Mouse (Mus musculus): ENCODE data around the gene 1700029P11Rik. TPM values are rescaled to one million over a fixed set of nuclear protein-coding genes. Genes with fewer than 3 reads are reported as not detected.

The 1700029P11Rik gene
- not detected in 2 replicates for polyA plus RNA-seq (2012; rRNA removed)

DNA sequence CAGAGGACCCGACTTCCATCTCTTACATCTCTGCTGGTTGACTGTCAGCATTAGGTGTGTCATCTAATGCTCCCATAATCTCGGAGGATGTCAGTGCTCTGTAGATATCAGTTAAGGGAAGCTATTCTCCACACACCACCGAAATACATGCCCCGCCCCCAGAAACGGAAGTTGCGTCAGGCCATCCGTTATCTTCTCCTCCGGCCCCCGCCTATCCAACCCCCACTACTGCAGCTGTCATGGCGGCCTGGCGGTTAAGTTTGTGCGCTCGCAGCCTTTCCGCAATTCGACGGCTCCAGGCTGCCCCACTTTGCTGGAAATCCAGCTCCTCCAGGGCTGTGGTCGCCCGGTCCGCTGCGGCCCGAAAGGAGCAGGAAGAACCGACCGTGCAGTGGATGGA, at the start of gene 1700029P11Rik:
Gene 1700029P11Rik, plus strand, starts transcription at position 220 of the 400 bp plus-strand sequence.
- DNase-seq (ENCODE audit: low read depth, low spot score) = no peak
- WGBS = 95% methylated on average over 23 of the region's 23 CpGs

DNA sequence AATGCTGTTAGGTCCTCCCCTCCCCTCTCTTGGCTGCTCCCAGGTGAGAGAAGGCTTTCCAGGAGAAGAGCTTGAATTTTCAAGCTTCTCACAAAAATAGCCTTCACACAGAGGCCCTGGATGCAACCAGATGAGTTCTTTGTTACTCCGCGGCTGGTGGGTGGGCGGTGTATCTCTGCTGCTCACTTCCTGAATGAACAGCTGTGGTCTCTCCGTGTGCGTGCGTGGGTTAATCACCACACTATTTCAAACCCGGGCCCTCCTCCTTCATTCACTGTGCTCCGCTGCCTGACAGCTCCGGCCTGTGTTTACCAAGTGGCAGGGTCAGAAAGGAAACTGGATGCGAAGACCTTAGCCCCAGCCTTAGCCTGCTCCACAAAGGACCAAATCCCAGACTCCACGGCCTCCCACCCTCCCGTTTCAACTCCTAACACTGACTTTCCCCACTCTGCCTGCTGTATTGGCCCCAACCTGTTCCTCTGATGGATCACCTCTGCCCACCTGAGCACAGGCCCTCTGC, 47.3 kb upstream of the 1700029P11Rik start:
- no peak for DNase-seq (ENCODE audit: low read depth, low spot score)
- 40% methylated on average over 12 of the region's 12 CpGs for WGBS

DNA sequence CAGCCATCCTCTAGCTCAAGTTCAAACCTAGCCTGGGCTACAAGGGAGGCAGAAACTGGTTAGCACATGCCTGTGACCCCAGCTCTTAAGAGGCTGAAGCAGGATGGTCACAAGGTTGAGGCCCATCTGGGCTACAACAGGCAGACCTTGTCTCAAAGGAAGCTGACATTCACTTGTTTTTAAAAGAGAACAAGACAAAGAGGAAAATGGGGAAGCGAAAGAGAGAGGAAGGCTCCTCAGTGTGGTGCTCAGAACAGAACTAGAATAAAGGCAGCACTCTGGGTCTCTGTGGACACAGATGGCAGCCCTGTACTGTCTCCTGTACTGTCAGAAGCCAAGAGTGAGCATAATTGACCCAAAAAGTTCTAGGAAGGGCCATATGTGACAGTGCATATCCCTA, 46.4 kb upstream of the 1700029P11Rik start:
- WGBS = 82% methylated on average over 1 of the region's 1 CpGs
- DNase-seq (ENCODE audit: low read depth, low spot score) = no peak

DNA sequence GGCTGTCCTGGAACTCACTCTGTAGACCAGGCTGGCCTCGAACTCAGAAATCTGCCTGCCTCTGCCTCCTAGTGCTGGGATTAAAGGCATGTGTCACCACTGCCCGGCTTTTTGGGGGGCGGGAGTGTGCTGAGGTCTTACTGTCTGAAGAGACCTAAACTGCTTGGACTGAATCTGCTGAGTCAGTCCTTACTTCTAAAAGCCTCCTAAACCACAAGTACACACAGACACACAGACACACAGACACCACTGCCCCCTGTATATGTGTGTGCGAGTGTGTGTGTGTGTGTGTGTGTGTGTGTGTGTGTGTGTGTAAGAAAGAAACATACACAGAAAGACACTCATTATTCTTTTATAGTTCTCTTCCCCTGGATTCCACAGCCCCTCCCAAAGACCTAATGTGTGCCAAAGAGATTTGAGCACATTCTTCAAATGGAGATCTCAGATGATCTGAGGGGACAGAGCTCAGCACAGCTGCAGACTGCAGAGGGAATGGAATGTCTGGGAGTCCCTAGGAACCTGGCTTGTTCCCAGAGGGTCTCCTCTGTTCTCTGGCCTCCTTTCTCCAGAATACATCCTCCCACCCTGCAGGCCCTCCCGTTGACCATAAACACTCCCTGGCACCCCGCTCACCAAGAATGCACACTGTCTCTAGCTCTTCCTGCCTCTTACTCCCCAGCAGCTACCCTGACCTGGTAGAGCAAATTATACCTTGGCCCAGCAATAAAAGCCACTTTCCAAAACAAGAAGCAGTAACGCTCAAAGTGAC, 44.3 kb upstream of the 1700029P11Rik start:
- no peak for DNase-seq (ENCODE audit: low read depth, low spot score)
- WGBS = 55% methylated on average over 7 of the region's 7 CpGs

DNA sequence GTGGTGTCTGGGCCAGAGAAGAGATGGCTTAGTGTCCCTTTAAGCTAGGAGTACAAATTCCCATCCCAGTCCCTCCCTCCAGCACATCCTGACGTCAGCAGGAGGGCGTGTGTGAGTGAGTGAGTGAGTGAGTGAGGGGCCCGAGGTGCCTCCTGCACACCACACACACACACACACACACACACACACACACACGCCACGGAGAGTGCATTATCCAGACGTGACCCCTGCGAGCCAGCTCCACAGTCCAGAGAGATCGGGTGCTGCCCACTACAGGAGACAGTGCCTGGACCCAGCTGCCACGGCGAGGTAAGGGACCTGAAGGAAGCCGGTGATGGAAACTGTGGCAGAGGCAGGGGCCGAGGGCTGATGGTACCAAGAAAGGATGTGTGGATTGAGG, 43.7 kb upstream of the 1700029P11Rik start, which contains the start of gene Csdc2:
Gene Csdc2, plus strand, starts transcription at position 81 of the 400 bp plus-strand sequence.
- DNase-seq (ENCODE audit: low read depth, low spot score) = no peak
- WGBS = 6% methylated on average over 12 of the region's 12 CpGs

DNA sequence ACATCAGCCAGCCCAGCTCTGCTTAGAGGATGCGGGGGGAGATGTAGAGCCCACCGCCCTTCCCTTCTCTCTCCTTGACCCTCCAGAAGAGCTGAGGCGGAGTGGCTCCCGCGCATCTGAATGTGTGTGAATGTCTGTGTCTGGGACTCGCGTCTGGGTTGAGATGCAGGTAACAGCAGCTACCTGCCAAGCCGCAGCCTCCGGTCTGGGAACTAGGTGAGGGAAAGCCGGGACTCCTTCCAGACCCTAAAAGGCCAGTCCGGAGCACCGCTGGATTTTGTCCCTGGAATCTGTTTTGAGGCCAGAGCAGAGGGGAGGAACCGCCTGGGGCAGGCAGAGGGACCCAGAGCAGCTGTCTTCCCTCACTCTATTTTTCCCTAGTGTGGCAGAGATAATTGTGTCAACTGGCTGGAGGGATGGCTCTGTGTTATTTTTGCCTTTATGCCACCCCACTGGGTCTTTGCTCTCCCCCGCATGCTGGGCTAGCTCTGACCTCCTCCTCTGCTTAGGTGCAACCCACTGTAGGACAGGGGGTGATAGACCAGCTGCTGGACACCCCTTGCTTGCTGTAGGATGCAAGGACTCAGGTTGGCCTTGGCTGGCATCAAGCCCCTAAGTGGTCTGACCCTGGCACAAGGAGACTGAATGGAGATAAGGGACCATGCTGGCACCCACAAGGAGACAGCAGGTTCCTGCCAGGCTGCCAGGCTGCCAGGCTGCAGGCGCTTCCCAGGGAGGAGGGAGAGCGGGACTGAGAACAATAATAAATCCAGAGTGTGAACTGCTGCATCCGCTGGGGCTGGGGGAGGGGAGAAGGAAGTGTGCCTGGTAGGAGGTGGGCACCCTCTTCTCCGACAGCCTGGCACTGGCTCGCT, 43.0 kb upstream of the 1700029P11Rik start:
- 18% methylated on average over 19 of the region's 19 CpGs for WGBS
- DNase-seq (ENCODE audit: low read depth, low spot score) = no peak

DNA sequence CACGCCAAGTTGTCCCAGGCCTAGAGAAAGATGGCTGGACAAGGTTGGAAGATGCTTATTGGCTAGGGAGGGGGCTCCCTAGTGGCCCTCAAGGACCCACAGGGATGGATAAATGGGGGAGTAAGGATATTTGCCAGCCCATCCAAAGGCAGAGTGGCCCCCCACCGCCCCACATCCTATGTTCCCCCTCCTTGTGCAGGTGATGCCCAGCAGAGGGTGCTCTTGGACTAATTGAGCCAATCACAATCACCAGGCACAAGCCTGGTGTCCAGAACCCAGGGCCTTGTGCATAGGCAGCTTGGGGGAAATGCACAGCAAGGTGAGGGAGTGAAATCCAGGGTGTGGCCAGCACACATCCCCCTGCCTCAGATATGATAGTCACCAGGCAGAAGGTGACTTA, 42.1 kb upstream of the 1700029P11Rik start:
- 43% methylated on average over 2 of the region's 2 CpGs for WGBS
- no peak for DNase-seq (ENCODE audit: low read depth, low spot score)

DNA sequence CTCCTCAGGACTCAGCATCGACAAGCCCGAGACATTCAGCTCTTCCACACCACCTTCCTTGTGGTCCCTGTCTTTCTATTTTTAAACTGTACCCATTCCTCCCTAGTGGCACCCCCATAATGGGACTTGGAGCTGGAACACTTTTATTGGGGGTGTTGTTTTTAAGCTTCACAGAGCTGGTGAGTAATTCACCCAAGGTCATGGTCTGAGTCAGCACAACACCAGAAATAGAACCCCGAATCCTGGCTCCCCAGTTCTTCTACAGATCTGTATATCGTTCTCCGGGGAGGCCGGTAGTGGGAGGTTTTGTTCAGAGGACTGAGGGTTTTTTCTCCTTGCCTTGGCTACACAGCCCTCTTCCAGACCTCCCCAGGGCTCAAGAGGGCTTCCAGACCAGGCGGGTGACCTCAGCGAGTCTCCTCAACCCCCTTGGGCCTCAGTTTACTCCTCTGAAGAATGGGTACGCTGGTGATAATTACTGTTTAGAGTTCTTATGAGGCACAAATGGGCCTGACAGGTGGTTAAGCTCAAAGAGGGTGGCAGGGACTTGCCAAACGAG, 41.1 kb upstream of the 1700029P11Rik start:
- 76% methylated on average over 10 of the region's 10 CpGs for WGBS

DNA sequence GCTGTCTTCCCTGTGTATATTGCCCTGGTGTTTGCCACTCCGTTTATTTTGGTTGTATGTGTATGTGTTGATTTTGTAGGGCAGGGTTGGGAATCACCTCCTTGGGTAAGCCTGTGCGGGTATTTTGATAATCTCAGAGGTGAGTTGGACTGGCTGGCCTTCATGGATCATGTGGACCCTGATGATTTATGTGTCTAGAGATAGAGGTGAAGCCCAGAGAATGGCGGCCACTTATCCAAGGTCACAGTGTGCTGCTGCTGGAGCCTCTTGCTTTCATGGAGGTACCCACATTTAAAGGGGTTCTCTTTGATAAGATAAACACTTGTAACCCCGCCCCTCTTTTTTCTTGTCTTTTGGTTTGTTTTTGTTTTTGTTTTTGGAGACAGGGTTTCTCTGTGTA, 40.6 kb upstream of the 1700029P11Rik start:
- DNase-seq (ENCODE audit: low read depth, low spot score) = no peak
- 61% methylated on average over 4 of the region's 4 CpGs for WGBS

More for the DNA sequence above, 41.1 kb upstream of the 1700029P11Rik start:
- DNase-seq (ENCODE audit: low read depth, low spot score) = no peak

DNA sequence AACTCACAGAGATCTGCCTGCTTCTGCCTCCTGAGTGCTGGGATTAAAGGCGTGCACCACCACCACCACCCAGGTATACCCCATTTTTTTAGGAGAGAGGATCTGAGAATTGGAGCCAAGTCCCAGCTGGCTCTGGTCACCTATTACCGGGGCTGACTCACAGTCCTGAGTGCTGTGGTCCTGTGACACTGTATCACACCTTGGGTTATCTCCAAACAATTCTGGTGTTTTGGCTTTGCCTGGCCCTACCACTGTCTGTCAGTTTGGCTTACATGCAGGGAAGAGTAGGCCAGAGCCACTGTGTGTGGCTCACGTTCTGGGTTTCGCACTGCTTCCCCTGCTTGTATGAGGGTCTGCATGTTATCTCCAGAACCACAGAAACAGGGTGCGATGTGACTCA, 40.1 kb upstream of the 1700029P11Rik start:
- DNase-seq (ENCODE audit: low read depth, low spot score) = no peak
- 89% methylated on average over 5 of the region's 5 CpGs for WGBS

DNA sequence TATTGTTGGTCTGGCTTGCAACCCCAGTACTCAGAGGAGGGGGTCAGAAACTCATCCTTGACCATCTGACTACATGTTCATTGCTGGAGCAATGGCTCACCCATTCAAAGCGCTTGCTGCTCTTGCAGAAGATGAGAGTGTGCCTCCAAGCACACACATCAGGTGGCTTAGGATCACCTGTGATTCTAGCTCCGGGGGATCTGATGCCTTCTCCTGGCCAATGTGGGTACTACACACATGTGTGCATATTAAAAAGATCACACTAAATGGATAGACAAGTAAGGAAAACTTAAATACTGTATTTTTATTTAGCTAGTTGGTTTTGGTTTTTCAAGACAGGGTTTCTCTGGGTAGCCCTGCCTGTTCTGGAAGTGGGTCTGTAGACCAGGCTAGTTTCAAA, 39.3 kb upstream of the 1700029P11Rik start:
- 92% methylated on average over 2 of the region's 2 CpGs for WGBS
- DNase-seq (ENCODE audit: low read depth, low spot score) = no peak

DNA sequence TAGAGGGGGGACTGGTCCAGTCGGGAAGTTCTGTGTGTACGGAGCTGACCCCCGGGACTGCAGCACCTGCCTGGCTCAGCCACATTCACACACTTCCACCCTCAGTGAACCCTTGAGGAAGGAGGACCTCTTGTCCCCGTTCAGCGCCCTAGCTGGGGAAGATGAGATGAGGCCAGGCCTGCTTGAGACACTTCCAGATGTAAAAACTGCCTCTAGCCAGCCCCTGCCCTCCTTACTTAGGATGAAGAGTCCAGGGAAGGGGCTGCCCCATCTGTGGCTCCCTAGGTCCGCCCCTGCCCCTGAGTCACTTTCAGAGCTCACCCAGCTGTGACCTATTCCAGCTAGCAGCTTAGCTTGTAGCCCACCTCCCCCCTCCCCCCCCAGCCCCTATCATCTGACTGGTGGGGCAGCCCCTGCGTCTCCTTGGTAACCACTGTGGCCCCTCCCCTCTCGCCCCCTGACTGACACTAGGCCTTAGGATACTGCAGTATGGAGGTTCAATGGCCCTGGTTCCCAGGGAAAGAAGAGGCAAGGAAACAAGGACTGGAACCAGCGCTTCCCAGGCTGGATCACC, 37.1 kb upstream of the 1700029P11Rik start:
- DNase-seq (ENCODE audit: low read depth, low spot score) = no peak
- WGBS = 43% methylated on average over 9 of the region's 9 CpGs

DNA sequence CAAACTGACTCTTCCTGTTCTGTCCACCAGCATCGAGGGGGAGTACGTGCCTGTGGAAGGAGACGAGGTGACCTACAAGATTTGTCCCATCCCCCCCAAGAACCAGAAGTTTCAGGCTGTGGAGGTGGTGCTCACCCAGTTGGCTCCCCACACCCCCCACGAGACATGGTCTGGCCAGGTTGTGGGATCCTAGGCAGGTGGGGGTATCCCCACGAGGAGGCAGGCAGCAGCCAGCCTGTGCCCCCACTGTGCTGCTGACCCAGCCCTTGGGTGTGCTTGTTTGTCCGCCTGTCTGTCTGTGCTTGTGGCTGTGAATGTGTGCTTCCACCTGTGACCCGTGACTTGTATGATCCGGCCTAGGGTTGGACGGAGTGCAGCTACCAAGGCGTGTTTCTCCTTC, 31.3 kb upstream of the 1700029P11Rik start:
- WGBS = 79% methylated on average over 10 of the region's 10 CpGs
- no peak for DNase-seq (ENCODE audit: low read depth, low spot score)

DNA sequence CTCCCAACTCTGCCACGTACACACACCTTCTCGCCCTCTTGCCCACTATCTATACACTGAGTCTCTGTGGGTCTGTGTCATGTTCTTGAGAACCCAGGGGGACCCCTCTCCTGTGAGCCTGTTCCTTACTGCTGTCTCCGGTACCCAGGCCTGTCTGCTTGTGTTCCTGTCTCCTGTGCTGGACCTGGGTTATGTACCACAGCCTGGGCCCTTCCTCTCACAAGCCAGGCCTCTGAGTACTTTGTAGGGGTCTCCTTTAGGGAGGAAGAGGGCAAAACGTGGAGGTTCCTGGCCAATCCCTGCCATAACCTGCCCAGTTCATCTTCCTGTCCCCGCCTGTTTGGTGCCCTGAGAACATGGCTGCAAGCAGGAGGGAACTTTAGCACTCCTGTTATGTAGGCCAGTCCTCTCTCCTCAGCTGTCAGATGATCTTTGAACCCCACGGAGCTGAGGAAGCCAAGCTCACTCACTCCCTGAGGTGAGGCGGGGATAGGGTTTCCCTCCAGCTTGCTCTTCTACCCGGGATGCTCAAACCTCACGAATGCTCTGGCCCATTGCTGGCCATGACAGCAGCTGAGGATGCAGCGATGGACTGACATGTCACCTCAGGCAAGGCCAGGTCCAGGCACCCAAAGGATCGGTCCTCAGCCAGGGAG, 30.7 kb upstream of the 1700029P11Rik start:
- no peak for DNase-seq (ENCODE audit: low read depth, low spot score)

DNA sequence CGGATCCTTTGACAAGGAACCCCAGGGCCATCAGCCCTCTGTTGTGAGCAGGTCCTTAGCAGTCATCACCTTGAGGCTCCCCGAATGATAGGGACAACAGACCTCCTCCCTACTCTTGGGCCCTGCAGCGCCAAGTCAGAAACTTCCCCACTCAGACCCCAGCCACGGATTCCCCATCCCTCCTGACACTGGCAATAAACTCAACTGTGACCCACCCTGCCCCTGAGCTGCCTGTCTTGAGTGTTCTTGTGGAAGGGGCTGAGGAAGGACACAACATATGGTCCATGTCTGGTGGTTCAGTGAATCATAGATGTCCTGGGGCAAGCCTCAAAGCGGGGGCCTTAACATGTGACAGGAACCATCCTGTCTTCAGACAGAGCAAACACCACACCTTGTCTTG, 29.6 kb upstream of the 1700029P11Rik start:
- 84% methylated on average over 5 of the region's 5 CpGs for WGBS
- DNase-seq (ENCODE audit: low read depth, low spot score) = no peak

More for the DNA sequence above, 30.7 kb upstream of the 1700029P11Rik start:
- WGBS = 56% methylated on average over 11 of the region's 11 CpGs

DNA sequence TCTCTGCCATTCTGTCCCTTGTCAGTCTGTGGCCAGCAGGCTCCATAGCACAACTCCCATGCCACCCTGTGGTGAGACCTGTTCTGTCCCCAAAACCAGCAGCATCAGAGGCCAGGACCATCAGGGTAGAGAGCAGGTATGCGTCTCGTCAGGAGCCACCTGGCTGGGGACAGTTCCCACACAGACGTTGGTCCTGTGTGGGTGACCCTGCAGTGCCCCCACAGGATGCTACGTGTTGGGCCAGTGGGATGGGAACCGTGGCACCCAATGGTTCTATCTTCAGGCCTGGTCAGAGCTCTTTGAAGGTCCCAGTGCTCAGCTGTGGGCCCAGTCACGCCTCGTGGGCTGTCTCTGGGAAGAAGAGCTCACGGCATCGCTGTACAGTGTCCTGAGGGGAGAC, 29.2 kb upstream of the 1700029P11Rik start:
- DNase-seq (ENCODE audit: low read depth, low spot score) = no peak
- WGBS = 90% methylated on average over 9 of the region's 9 CpGs

DNA sequence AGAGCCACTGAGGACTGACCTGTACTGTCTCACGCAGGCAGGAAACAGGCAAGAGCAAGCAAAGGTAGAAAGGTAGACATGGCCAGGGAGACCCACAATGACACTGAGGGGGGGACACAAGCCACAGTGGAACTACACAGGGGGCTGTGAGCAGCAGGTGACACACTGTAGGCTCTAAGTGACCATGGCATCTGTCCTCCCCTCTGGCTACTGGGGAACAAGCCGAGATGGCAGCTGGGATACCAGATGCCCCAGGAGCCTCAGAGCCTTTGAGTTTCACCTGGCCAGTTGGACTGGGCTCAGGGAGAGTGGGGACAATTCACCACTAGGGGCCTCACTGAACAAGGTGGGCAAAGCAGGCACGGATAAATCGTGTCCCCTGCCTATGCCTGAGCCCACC, 28.0 kb upstream of the 1700029P11Rik start:
- DNase-seq (ENCODE audit: low read depth, low spot score) = no peak
- 90% methylated on average over 4 of the region's 4 CpGs for WGBS

DNA sequence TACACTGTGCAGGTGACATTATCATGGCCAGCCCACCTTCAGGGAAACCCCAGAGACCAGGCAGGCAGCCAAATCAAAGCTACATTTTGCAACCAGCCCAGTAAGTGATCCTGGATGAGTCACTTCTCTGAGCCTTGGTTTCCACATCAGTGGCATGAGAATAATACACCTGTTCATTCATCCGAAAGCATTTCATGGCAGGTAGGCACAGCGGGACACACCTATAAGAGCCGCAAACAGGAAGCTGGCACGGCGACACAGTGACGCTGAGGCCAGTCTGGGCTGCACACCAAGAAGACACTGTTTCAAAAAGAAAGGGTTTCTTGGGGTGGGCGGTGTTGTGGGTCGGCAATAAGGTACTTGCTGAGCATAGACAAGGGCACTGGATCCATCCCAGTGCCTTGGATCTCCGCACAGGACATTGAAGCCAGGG, 26.2 kb upstream of the 1700029P11Rik start:
- 51% methylated on average over 9 of the region's 9 CpGs for WGBS

DNA sequence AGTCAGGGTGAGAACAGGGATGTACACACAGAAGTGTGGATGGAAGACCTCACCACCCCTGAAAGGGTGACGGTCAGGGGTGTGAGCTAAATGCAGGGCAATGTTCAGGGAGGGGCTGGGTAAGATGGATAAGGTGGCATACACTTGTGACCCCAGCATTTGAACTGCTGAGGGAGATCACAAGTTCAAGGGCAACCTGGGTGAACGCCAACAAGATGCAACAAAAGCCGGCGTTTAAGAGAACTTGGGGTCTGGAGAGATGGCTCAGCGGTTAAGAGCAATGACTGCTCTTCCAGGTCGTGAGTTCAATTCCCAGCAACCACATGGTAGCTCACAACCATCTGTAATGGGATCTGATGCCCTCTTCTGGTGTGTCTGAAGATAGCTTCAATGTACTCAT, 25.6 kb upstream of the 1700029P11Rik start:
- WGBS = 85% methylated on average over 6 of the region's 6 CpGs

More for the DNA sequence above, 26.2 kb upstream of the 1700029P11Rik start:
- no peak for DNase-seq (ENCODE audit: low read depth, low spot score)

More for the DNA sequence above, 25.6 kb upstream of the 1700029P11Rik start:
- no peak for DNase-seq (ENCODE audit: low read depth, low spot score)
